Mouse (Mus musculus): ENCODE results near the gene Cabp7.

Gene Cabp7

DNA sequence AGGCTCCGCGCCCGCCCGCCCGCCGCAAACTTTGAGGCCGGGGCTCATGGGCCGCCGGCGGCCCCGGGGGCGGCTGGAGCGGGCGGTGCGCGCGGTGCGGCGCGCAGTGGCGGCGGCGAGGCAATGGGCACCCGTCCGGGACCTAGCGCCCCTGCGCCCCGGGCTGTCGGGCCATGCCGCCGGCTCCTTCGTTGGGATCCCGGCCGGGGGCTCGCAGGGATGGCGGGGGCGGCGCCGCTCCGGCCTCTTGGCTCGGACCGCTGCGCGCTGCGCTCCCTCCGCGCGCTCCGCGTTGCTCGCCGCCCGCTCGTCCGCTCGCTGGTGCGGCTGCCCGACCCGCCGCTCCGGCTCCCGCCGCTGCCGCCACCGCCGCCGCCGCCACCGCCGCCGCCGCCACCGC lies at the start of gene Cabp7:
TSS of gene Cabp7 (minus strand) at position 46 of the 400 bp plus-strand sequence.
- no peak for DNase-seq (ENCODE audit: low read depth)

GRCm38 (mm10) chr11:4793006-4793405 lies 46.4 kb upstream of the Cabp7 start:
- DNase-seq (ENCODE audit: low read depth): no peak

DNA sequence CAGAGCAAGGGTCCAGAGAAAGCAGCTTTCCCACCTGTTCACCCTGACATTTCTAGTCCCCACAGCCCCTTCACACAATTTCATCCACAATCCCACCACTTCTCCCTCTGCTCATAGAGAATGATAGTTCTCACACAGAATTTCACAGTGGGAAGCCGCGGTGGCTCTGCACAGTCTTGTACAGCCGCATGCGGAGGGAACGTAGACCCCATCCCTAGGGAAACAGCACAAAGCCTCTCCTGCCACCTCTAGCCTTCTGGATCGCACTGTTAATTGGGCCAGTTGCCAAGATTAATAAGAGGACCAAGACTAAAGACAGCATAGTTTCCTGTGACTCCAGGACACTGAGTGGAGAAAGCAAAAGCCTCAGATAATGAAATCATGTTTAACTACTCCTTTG lies 45.0 kb upstream of the Cabp7 start:
- DNase-seq (ENCODE audit: low read depth): no peak

DNA sequence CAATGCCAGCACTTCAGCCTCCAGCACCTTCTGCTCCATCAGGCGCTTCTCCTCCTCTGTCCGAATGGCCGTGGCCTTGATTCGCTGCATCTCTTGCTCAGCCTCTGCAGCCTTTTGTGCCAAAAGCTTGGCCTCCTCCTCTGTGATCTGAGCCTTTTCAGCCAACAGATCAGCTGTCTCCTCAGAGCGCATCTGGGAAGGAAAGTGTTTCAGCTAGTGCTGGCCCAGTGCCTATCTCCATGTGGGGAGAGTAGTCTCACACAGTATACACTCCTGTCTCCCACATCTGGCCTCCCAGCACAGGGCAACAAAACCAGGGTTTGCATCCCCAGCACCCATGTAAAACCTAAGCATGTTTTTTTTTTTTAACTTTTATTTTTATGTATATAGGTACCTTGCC lies 43.1 kb upstream of the Cabp7 start:
- no peak for DNase-seq (ENCODE audit: low read depth)

- no peak for DNase-seq (ENCODE audit: low read depth)
These were observed 38.1 kb upstream of the Cabp7 start for GRCm38 (mm10) chr11:4784629-4785142.

DNA sequence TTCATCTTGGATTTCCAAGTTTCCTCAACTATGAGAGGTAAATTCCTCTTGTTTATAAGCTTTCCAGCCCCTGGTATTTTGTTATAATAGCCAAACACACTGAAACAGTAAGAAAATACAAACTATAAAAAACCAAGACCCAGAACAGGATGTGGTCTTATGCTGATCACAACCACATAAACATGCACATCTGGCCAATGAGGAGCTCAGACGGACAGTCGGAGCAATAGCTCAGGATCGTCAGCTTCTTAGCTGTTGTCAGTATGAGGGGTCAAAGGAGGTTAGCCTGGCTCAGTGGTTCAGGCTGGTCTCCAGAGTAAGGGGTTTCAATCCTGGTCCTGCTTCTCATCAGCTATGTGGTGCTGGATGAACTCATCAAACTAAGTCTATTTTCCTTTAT lies 36.5 kb upstream of the Cabp7 start:
- DNase-seq (ENCODE audit: low read depth): no peak

DNA sequence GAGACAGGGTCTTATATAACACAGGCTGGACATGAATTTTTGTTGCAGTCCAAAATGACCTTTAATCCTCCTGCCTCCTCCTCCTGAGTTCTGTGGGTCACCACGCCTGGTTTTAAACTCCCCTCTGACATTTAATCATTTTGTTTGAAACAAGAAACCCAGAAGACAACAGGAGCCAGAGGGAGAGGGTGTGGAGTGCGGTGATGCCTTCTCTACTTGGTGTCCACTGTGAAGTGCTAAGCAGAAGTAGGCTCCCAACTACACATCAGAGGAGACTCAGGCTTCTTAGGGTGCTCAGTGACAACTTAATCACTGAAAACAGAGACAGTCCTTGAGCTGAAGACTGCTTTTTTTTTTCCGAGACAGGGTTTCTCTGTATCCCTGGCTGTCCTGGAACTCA lies 34.3 kb upstream of the Cabp7 start:
- no peak for DNase-seq (ENCODE audit: low read depth)

- DNase-seq (ENCODE audit: low read depth): peak; percentile 73
These were observed 26.3 kb upstream of the Cabp7 start for GRCm38 (mm10) chr11:4772925-4773324.

- DNase-seq (ENCODE audit: low read depth): peak; percentile 78
These were observed 25.2 kb upstream of the Cabp7 start for GRCm38 (mm10) chr11:4771756-4772155.

DNA sequence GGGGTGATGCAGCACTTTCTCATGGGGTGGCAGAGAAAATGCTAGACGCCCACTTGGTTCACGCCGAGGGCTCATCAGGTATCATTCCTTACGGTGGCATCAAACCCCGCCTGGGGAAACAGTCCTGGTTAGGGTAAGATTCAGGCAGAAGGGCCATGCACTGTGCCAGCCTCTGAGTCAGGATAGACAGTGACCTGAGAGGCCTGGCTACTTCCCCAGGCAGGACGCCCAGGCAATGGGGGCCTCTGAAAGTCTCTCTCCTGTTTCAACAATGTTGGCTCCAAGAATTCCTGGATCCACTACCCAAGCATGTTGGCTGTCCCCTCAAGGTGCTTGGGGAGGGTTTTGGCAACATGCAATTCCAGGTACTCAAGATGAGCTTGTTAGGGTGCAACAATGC lies 23.3 kb upstream of the Cabp7 start:
- DNase-seq (ENCODE audit: low read depth): no peak

- DNase-seq (ENCODE audit: low read depth): no peak
These were observed 22.7 kb upstream of the Cabp7 start for GRCm38 (mm10) chr11:4769293-4769692.

GRCm38 (mm10) chr11:4768399-4768798 lies 21.8 kb upstream of the Cabp7 start:
- DNase-seq (ENCODE audit: low read depth): no peak

GRCm38 (mm10) chr11:4764476-4764875 lies 17.9 kb upstream of the Cabp7 start:
- no peak for DNase-seq (ENCODE audit: low read depth)

DNA sequence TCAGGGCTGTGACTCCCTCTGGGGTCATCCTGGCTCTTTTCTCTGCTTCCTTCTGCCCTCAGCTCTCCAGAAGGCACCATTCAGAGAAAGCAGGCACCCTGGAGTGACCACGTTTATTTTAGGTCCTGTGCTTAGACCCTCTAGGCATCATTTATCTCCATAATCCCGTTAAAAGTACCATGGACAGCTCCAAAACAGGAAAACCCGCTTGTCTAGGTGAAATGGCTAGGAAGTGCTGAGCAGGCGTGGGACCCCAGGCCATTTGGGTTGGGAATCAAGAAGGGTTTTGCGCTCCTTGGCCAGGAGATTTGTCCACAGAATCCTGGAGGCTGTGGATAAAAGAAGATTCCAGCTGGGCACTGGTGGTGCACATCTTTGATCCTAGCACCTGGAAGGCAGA lies 17.1 kb upstream of the Cabp7 start:
- peak; percentile 62 for DNase-seq (ENCODE audit: low read depth)

DNA sequence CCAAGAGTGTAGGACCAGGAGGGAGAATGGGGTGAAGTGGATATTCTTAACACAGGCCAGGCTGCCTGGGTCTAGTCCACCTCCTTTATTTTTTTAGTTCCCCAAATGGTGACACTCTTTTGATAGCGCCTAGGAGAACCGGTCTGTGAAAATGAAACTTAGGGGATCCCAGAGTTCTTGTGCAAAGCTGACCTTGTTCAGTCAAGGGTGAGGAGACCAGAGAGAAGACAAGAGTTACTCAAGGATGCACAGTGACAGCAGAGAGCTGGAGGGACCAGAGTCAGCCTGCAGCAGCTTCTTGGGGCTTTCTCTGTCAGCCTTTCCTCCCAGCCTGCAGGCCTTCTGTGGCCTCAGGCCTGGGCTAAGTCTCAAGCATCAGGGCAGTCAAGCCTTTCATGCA lies 15.9 kb upstream of the Cabp7 start:
- no peak for DNase-seq (ENCODE audit: low read depth)

- no peak for DNase-seq (ENCODE audit: low read depth)
These were observed 15.4 kb upstream of the Cabp7 start for GRCm38 (mm10) chr11:4761991-4762390.

- DNase-seq (ENCODE audit: low read depth): peak; percentile 15
These were observed 13.9 kb upstream of the Cabp7 start for GRCm38 (mm10) chr11:4760438-4760837.

DNA sequence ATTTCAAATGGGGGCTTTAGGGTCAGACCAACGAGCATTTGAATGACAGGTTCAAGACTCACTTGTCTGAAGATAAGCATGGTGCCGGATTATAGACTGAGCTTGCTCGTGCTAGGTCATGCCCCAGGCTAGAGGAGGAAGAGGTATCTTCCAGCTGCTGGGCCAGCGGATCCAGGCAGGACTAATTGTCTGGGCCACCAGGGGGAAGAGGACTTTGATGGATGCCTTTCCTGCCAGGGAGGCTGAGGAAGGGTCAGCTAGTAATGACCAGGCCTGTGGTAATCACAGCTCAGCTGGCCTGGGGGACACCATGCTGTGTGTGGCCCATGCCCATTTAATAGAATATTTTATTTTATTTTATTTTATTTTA lies 11.2 kb upstream of the Cabp7 start:
- DNase-seq (ENCODE audit: low read depth): no peak

DNA sequence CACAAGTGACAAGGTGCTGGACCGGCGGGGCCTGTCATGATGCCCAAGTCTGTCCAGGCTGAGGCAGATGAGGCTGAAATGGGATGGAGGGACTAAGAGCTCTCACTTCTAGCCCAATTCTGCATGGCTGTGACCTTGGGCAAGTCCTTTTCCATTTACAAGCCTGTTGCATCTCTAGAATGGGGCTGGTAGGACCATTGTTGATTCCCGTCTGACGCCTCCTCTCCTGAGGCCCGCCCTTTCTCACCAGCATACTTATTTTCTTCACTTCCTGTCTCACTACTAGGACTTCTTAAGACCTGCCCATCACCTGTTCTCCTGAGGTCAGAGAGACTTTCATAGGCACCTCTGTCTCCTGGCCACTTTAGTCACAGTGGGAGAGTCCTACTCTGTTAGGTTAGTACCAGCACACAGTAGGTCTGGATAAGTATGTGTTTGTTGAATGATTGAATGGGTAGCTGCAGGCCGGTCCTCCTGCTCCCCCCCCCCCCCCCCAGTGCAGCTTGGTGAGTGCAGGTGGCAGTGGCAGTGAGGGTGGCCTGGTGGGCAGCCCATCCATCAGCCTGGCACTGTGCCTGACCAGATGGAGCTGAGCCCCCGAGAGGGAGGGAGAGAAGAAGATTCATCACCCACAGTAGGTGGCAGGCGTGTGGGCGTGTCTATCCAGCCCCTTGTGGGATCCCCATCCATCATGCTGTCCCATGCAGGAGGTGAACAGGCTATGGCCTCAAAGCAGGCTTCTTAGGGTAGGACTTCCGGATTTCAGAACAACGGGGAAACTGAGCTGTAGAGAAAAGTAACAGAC lies 10.6 kb upstream of the Cabp7 start:
- DNase-seq (ENCODE audit: low read depth): no peak

GRCm38 (mm10) chr11:4756460-4756859 lies 9.9 kb upstream of the Cabp7 start:
- DNase-seq (ENCODE audit: low read depth): no peak

DNA sequence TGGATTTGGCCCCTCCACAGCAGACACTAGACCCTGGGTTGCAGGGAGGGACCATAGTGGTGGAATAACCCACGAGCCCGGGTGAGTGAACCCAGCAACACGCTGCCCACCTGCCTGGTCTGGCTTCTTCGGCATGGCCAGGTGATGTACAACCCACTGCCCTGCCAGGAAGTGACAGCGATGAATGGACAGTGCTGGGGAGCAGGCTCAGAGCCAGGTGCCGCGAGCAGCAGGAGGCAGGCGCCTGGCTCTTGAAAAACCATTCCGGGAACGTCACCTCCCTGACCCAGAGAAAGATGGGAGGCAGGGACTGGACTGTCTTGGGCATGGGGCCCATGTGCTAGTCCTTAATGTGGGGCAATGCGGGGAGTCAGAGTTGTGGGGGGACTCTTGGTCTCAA lies 8.3 kb upstream of the Cabp7 start:
- DNase-seq (ENCODE audit: low read depth): no peak

GRCm38 (mm10) chr11:4754036-4754435 lies 7.5 kb upstream of the Cabp7 start:
- DNase-seq (ENCODE audit: low read depth): no peak

- DNase-seq (ENCODE audit: low read depth): no peak
These were observed 6.3 kb upstream of the Cabp7 start for GRCm38 (mm10) chr11:4752836-4753235.

DNA sequence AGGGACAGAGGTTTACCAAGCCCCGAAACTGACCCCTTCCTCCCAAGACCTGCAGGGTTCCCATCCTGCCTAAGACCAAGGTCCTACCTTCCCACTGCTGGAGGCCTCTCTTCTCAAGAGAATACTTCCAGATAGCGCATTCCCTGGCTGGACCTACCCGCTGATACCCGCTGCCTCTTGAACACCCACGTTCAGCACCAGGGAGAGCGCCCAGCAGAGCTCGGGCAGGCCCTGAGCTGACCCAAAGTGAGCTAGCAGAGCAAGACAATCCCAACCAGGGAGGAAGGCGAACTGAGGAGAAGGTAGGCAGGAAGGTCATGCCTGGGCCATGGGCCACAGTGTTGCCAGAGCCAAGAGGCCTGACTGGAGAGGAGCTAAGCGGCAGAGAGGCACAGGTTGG lies 3.7 kb upstream of the Cabp7 start:
- DNase-seq (ENCODE audit: low read depth): peak; percentile 90

Measured in NIH3T3 (cell line).